Mouse (Mus musculus) kidney, embryonic 16.5 days (tissue): ENCODE results near the gene Lias. TPM values are rescaled to one million over a fixed set of nuclear protein-coding genes. Genes with fewer than 3 reads are reported as not detected.

ENCODE experiments used
- ATAC-seq: fragments of 200-750 bp; cut with Nextera tagmentation; 2 replicates; pipeline ENCODE4 v1.8.0; 2017; ENCODE audit warnings: moderate TSS enrichment; ENCODE audit not compliant: low FRiP score, low TSS enrichment
- H3K27ac ChIP-seq: fragments of 300-500 bp; sonication (generic); 2 replicates; pipeline ENCODE4 v1.5.1; 2014; ENCODE audit warnings: low read length
- H3K27me3 ChIP-seq: fragments of 300-500 bp; sonication (generic); 2 replicates; pipeline ENCODE4 v1.6.1; 2014; ENCODE audit warnings: low read length, control low read depth, mixed read lengths; ENCODE audit not compliant: insufficient read depth
- H3K36me3 ChIP-seq: fragments of 300-500 bp; sonication (generic); 2 replicates; pipeline ENCODE4 v1.6.1; 2014; ENCODE audit warnings: low read length, control low read depth, mixed read lengths; ENCODE audit not compliant: insufficient read depth
- H3K4me1 ChIP-seq: fragments of 300-500 bp; sonication (generic); 2 replicates; pipeline ENCODE4 v1.6.1; 2014; ENCODE audit warnings: low read length, control low read depth, mixed read lengths; ENCODE audit not compliant: insufficient read depth
- H3K4me2 ChIP-seq: fragments of 300-500 bp; sonication (generic); replicated peaks from 2 replicates; pipeline ENCODE4 v1.6.1; 2014; ENCODE audit warnings: low read depth, low read length
- H3K4me3 ChIP-seq: fragments of 300-500 bp; sonication (generic); 2 replicates; pipeline ENCODE4 v1.5.1; 2014; ENCODE audit warnings: mild to moderate bottlenecking, low read length
- H3K9ac ChIP-seq: fragments of 300-500 bp; sonication (generic); replicated peaks from 2 replicates; pipeline ENCODE4 v1.6.1; 2014; ENCODE audit warnings: low read length
- H3K9me3 ChIP-seq: fragments of 300-500 bp; sonication (generic); 2 replicates; pipeline ENCODE4 v1.6.1; 2016; ENCODE audit warnings: low read length, control low read depth
- WGBS: fragments of 180-500 bp; shearing (Covaris S2); extraction: QIAGEN DNeasy Blood & Tissue Kit; methylation state at CpG from one replicate; pipeline ENCODE4 v1.1.7; 2014; 5-methylcytosine and 5-hydroxymethylcytosine counted together
- polyA plus RNA-seq: library from polyadenylated mRNA; unstranded; fragments of >200 nt; fragmentation: Nextera tagmentation; extraction: Ambion mirVana; gene quantifications from 2 replicates; pipeline ENCODE4 v1.2.1, GENCODE M21; 2015

Lias gene
- polyA plus RNA-seq = 67.2 and 71.4 TPM in 2 replicates

- Histone ChIP-seq H3K4me2 (peak within 1 kb of the TSS; percentile 92), H3K9ac (peak within 1 kb of the TSS; percentile 100), H3K4me1 (peaks cover 12% of the 10 kb centered on the region), H3K36me3 (peaks cover 36% of the 10 kb centered on the region), H3K27me3 (no peaks in the 10 kb centered on the region), H3K9me3 (no peaks in the 10 kb centered on the region), H3K27ac (peak within 1 kb of the TSS; percentile 91), H3K4me3 (peak within 1 kb of the TSS; percentile 100)
- peak; percentile 95 for ATAC-seq
- WGBS = under 1% methylated on average over 82 of the region's 83 CpGs
Observed at GRCm38 (mm10) chr5:65390648-65391644, at the start of gene Lias, which contains the start of gene Rpl9. Gene Lias, plus strand, starts transcription at chr5:65391497. Gene Rpl9, minus strand, starts transcription at chr5:65391444.

- Histone ChIP-seq H3K4me2 (peak within 1 kb of the TSS; percentile 29; the same call in 1 of the 2 replicates), H3K9me3 (no peaks in the 10 kb centered on the region), H3K27ac (no peak within 1 kb of the TSS), H3K27me3 (no peaks in the 10 kb centered on the region), H3K4me3 (no peak within 1 kb of the TSS), H3K9ac (no peak within 1 kb of the TSS), H3K4me1 (0 out of 2 replicates have a peak, but pooled peaks cover 5% of the 10 kb centered on the region), H3K36me3 (no peaks in the 10 kb centered on the region)
- no peak for ATAC-seq
- 64% methylated on average over 15 of the region's 15 CpGs for WGBS
Observed at GRCm38 (mm10) chr5:65348168-65348567, 43.1 kb upstream of the Lias start, which contains the start of gene Klb. Gene Klb, plus strand, starts transcription at chr5:65348314.

GRCm38 (mm10) chr5:65350508-65350907 is 40.8 kb upstream of the Lias start:
- no peaks in the 10 kb centered on the region for H3K36me3 ChIP-seq
- peaks cover 5% of the 10 kb centered on the region; the same call in 1 of the 2 replicates for H3K9me3 ChIP-seq
- 56% methylated on average over 10 of the region's 10 CpGs for WGBS
- no peak for ATAC-seq
- H3K27me3 ChIP-seq = no peaks in the 10 kb centered on the region
- H3K4me2 ChIP-seq = no peak overlapping the region
- no peak overlapping the region for H3K9ac ChIP-seq
- 0 out of 2 replicates have a peak, but pooled peaks cover 5% of the 10 kb centered on the region for H3K4me1 ChIP-seq
- no peak overlapping the region for H3K4me3 ChIP-seq
- H3K27ac ChIP-seq = no peak overlapping the region

GRCm38 (mm10) chr5:65354097-65354496 is 37.2 kb upstream of the Lias start:
- Histone ChIP-seq H3K9ac (no peak overlapping the region), H3K36me3 (no peaks in the 10 kb centered on the region), H3K9me3 (peaks cover 5% of the 10 kb centered on the region; the same call in 1 of the 2 replicates), H3K27me3 (no peaks in the 10 kb centered on the region), H3K4me3 (no peak overlapping the region), H3K4me2 (no peak overlapping the region), H3K27ac (no peak overlapping the region), H3K4me1 (no peaks in the 10 kb centered on the region)
- no peak for ATAC-seq
- WGBS = 81% methylated on average over 3 of the region's 3 CpGs

- no peaks in the 10 kb centered on the region for H3K27me3 ChIP-seq
- no peak for ATAC-seq
- H3K9ac ChIP-seq = no peak overlapping the region
- 74% methylated on average over 5 of the region's 5 CpGs for whole genome bisulfite sequencing
- H3K4me1 ChIP-seq = no peaks in the 10 kb centered on the region
- no peak overlapping the region for H3K4me3 ChIP-seq
- no peak overlapping the region for H3K27ac ChIP-seq
- H3K9me3 ChIP-seq = peaks cover 5% of the 10 kb centered on the region; the same call in 1 of the 2 replicates
- H3K4me2 ChIP-seq = no peak overlapping the region
- H3K36me3 ChIP-seq = no peaks in the 10 kb centered on the region
Observed at GRCm38 (mm10) chr5:65354985-65355384, 36.3 kb upstream of the Lias start.

- no peak overlapping the region for H3K9ac ChIP-seq
- H3K4me2 ChIP-seq = no peak overlapping the region
- H3K9me3 ChIP-seq = peaks cover 5% of the 10 kb centered on the region; the same call in 1 of the 2 replicates
- H3K27ac ChIP-seq = no peak overlapping the region
- no peak overlapping the region for H3K4me3 ChIP-seq
- no peaks in the 10 kb centered on the region for H3K36me3 ChIP-seq
- no peaks in the 10 kb centered on the region for H3K4me1 ChIP-seq
- WGBS = 79% methylated on average over 6 of the region's 6 CpGs
- no peak for ATAC-seq
- no peaks in the 10 kb centered on the region for H3K27me3 ChIP-seq
Observed at GRCm38 (mm10) chr5:65356851-65357250, 34.4 kb upstream of the Lias start.

- Histone ChIP-seq H3K4me1 (no peaks in the 10 kb centered on the region), H3K4me3 (no peak overlapping the region), H3K9ac (no peak overlapping the region), H3K27me3 (no peaks in the 10 kb centered on the region), H3K27ac (no peak overlapping the region), H3K36me3 (no peaks in the 10 kb centered on the region), H3K9me3 (peaks cover 5% of the 10 kb centered on the region; the same call in 1 of the 2 replicates), H3K4me2 (no peak overlapping the region)
- WGBS = 83% methylated on average over 3 of the region's 3 CpGs
- ATAC-seq = no peak
Observed at GRCm38 (mm10) chr5:65357771-65358170, 33.5 kb upstream of the Lias start.

- Histone ChIP-seq H3K9me3 (no peaks in the 10 kb centered on the region), H3K4me2 (no peak overlapping the region), H3K27me3 (no peaks in the 10 kb centered on the region), H3K9ac (no peak overlapping the region), H3K36me3 (no peaks in the 10 kb centered on the region), H3K27ac (no peak overlapping the region), H3K4me1 (no peaks in the 10 kb centered on the region), H3K4me3 (no peak overlapping the region)
- ATAC-seq = no peak
- 89% methylated on average over 11 of the region's 11 CpGs for WGBS
Observed at GRCm38 (mm10) chr5:65367837-65368236, 23.5 kb upstream of the Lias start.

- 86% methylated on average over 7 of the region's 7 CpGs for WGBS
- H3K36me3 ChIP-seq = no peaks in the 10 kb centered on the region
Observed at GRCm38 (mm10) chr5:65371551-65371950, 19.7 kb upstream of the Lias start.

GRCm38 (mm10) chr5:65374746-65375145 is 16.6 kb upstream of the Lias start:
- Histone ChIP-seq H3K27me3 (no peaks in the 10 kb centered on the region), H3K4me2 (no peak overlapping the region), H3K4me1 (no peaks in the 10 kb centered on the region), H3K9me3 (no peaks in the 10 kb centered on the region), H3K9ac (no peak overlapping the region), H3K4me3 (no peak overlapping the region), H3K36me3 (no peaks in the 10 kb centered on the region), H3K27ac (no peak overlapping the region)
- WGBS = 70% methylated on average over 7 of the region's 7 CpGs
- no peak for ATAC-seq

More at GRCm38 (mm10) chr5:65371551-65371950, 19.7 kb upstream of the Lias start:
- no peak for ATAC-seq
- Histone ChIP-seq H3K9ac (no peak overlapping the region), H3K9me3 (no peaks in the 10 kb centered on the region), H3K27me3 (no peaks in the 10 kb centered on the region), H3K4me2 (no peak overlapping the region), H3K27ac (no peak overlapping the region), H3K4me3 (no peak overlapping the region), H3K4me1 (no peaks in the 10 kb centered on the region)
